8 mouse cellular contexts compared by ENCODE assay signal in genomic region chr11:79254391-79255098, GRCm38 (mm10). TPM values are rescaled to one million over a fixed set of nuclear protein-coding genes. Genes with fewer than 3 reads are reported as not detected.
DNase-seq lines count a peak whose midpoint lies in the region; ATAC-seq and TF ChIP-seq lines count a peak whose summit lies in the region.

Gene Wsb1, minus strand, starts transcription at chr11:79254671.

- peak; percentile 99 for TF ChIP-seq POLR2A in bone marrow, adult 2 months (IDR thresholded peaks at IDR 0.05; ENCODE audit: borderline replicate concordance, control insufficient read depth, low read depth, low read length)

- no peaks in the 10 kb centered on the region; the same call in none of the 2 replicates for H3K4me1 ChIP-seq in bone marrow, adult 2 months (ENCODE audit: control insufficient read depth, insufficient read depth, low read length)
- peaks cover 15% of the 10 kb centered on the region for H3K4me1 ChIP-seq in embryonic facial prominence, embryonic 15.5 days
- peaks cover 10% of the 10 kb centered on the region; the same call in 1 of the 2 replicates for H3K4me1 ChIP-seq in kidney, embryonic 14.5 days (ENCODE audit: control insufficient read depth, insufficient read depth, low read length)
- peaks cover 17% of the 10 kb centered on the region for H3K4me1 ChIP-seq in limb, embryonic 15.5 days

- peak within 1 kb of the TSS; percentile 76 for H3K4me2 ChIP-seq in embryonic facial prominence, embryonic 15.5 days (replicated peaks)
- H3K4me2 ChIP-seq in kidney, embryonic 14.5 days (replicated peaks; ENCODE audit: low read depth, low read length) = peak within 1 kb of the TSS; percentile 60
- peak within 1 kb of the TSS; percentile 79 for H3K4me2 ChIP-seq in limb, embryonic 15.5 days

- H3K27me3 ChIP-seq in embryonic facial prominence, embryonic 15.5 days = no peaks in the 10 kb centered on the region
- H3K27me3 ChIP-seq in kidney, embryonic 14.5 days (ENCODE audit: control insufficient read depth, insufficient read depth, low read length) = no peaks in the 10 kb centered on the region
- no peaks in the 10 kb centered on the region for H3K27me3 ChIP-seq in limb, embryonic 15.5 days

- no peaks in the 10 kb centered on the region for H3K9me3 ChIP-seq in embryonic facial prominence, embryonic 15.5 days (replicated peaks)
- H3K9me3 ChIP-seq in kidney, embryonic 14.5 days (ENCODE audit: control insufficient read depth, low read length) = no peaks in the 10 kb centered on the region
- no peaks in the 10 kb centered on the region for H3K9me3 ChIP-seq in limb, embryonic 15.5 days

- peak within 1 kb of the TSS; percentile 94 for H3K4me3 ChIP-seq in bone marrow, adult 2 months (replicated peaks; ENCODE audit: control insufficient read depth, low read depth, low read length)
- H3K4me3 ChIP-seq in embryonic facial prominence, embryonic 15.5 days (replicated peaks) = peak within 1 kb of the TSS; percentile 84
- peak within 1 kb of the TSS; percentile 98 for H3K4me3 ChIP-seq in kidney, embryonic 14.5 days (ENCODE audit: low read length)
- H3K4me3 ChIP-seq in limb, embryonic 15.5 days = peak within 1 kb of the TSS; percentile 78

- 2% methylated on average over 50 of the region's 50 CpGs for WGBS in bone marrow, adult 2 months
- 2% methylated on average over 50 of the region's 50 CpGs for WGBS in embryonic facial prominence, embryonic 15.5 days
- 2% methylated on average over 50 of the region's 50 CpGs for WGBS in kidney, embryonic 14.5 days
- 2% methylated on average over 50 of the region's 50 CpGs for WGBS in limb, embryonic 15.5 days

- H3K9ac ChIP-seq in embryonic facial prominence, embryonic 15.5 days = peak within 1 kb of the TSS; percentile 97
- H3K9ac ChIP-seq in kidney, embryonic 14.5 days (ENCODE audit: low read depth, low read length) = peak within 1 kb of the TSS; percentile 99
- H3K9ac ChIP-seq in limb, embryonic 15.5 days = peak within 1 kb of the TSS; percentile 93

- H3K27ac ChIP-seq in bone marrow, adult 2 months (ENCODE audit: control insufficient read depth, insufficient read depth, low read depth, low read length, poor library complexity) = peak within 1 kb of the TSS; percentile 94
- peak within 1 kb of the TSS; percentile 94 for H3K27ac ChIP-seq in embryonic facial prominence, embryonic 15.5 days (replicated peaks)
- peak within 1 kb of the TSS; percentile 96 for H3K27ac ChIP-seq in kidney, embryonic 14.5 days (ENCODE audit: low read depth, low read length)
- H3K27ac ChIP-seq in limb, embryonic 15.5 days = peak within 1 kb of the TSS; percentile 94

- peak; percentile 90 for ATAC-seq in embryonic facial prominence, embryonic 15.5 days (ENCODE audit: insufficient number of reproducible peaks, low FRiP score, low TSS enrichment, low read depth)
- peak; percentile 95 for ATAC-seq in kidney, embryonic 14.5 days (ENCODE audit: low FRiP score, low TSS enrichment)
- ATAC-seq in limb, embryonic 15.5 days (ENCODE audit: insufficient number of reproducible peaks, low FRiP score, low TSS enrichment, low read depth) = peak; percentile 87

- peak; percentile 94 for DNase-seq in 416B (ENCODE audit: low read depth)
- peak; percentile 94 for DNase-seq in heart, adult 9 months (ENCODE audit: low spot score in 2 of 2)
- DNase-seq in monocyte, adult 2 months (ENCODE audit: low read depth in 1 of 2, low spot score in 2 of 2) = peak; percentile 71 to 95
- DNase-seq in spleen, postnatal 36 days (ENCODE audit: low spot score in 2 of 2) = peak; percentile 89 to 93

- no peak for TF ChIP-seq CTCF in bone marrow, adult 2 months (IDR thresholded peaks at IDR 0.05; ENCODE audit: control insufficient read depth, insufficient read depth, low read length)

- peaks cover 17% of the 10 kb centered on the region for H3K36me3 ChIP-seq in embryonic facial prominence, embryonic 15.5 days
- H3K36me3 ChIP-seq in kidney, embryonic 14.5 days (ENCODE audit: control insufficient read depth, insufficient read depth, low read length) = peaks cover 25% of the 10 kb centered on the region
- peaks cover 17% of the 10 kb centered on the region for H3K36me3 ChIP-seq in limb, embryonic 15.5 days

RNA-seq across cellular contexts. Expression of gene Wsb1, which starts in this region (rescaled TPM):
- polyA plus RNA-seq in bone marrow, adult 2 months (2011; ENCODE audit: insufficient read depth, insufficient read length, low replicate concordance, missing spikeins) = 22.8 and 53.1 TPM in 2 replicates
- polyA plus RNA-seq in embryonic facial prominence, embryonic 15.5 days (2015; fragmentation: Nextera tagmentation; extraction: Ambion mirVana) = 208 and 233 TPM in 2 replicates
- 241 and 403 TPM in 2 replicates for polyA plus RNA-seq in kidney, embryonic 14.5 days (2014; fragmentation: Nextera tagmentation; extraction: Ambion mirVana)
- polyA plus RNA-seq in limb, embryonic 15.5 days (2015; fragmentation: Nextera tagmentation; extraction: Ambion mirVana) = 248 and 274 TPM in 2 replicates

Comparison
In these comparisons a context has a peak if more than half of its experiments do, and no peak if none do; other contexts are left out.
1. Peak in every context shown above with its lines: DNase-seq, ATAC-seq, H3K4me3 ChIP-seq and H3K27ac ChIP-seq.